Mouse (Mus musculus) MEL (cell line): ENCODE data around the gene Lpar3. TPM values are rescaled to one million over a fixed set of nuclear protein-coding genes. Genes with fewer than 3 reads are reported as not detected.

ENCODE experiments used
- DNase-seq: peaks from one replicate; pipeline ENCODE4 v3.0.0; 2011; ENCODE audit warnings: low read depth, low spot score
- H3K27ac ChIP-seq: 2 replicates; pipeline ENCODE4 v1.5.1; 2012; ENCODE audit warnings: low read depth, mild to moderate bottlenecking, control low read depth, low read length, moderate library complexity; ENCODE audit not compliant: control insufficient read depth
- H3K27me3 ChIP-seq, 2 experiments: fragments of 150-350 bp in 1 of 2; sonication (generic) in 1 of 2; 2 replicates each; pipeline ENCODE4 v1.6.1; 2012; ENCODE audit warnings: low read length in 2 of 2, mild to moderate bottlenecking in 2 of 2, improper control_type of control experiment in 1 of 2, moderate library complexity in 1 of 2; ENCODE audit not compliant: insufficient read depth in 2 of 2, control insufficient read depth in 1 of 2
- H3K36me3 ChIP-seq, 2 experiments: 2 replicates each; pipeline ENCODE4 v1.6.1; 2012 to 2014; ENCODE audit warnings: low read length in 2 of 2, improper control_type of control experiment in 1 of 2, inconsistent platforms in 1 of 2, mild to moderate bottlenecking in 1 of 2; ENCODE audit not compliant: insufficient read depth in 2 of 2, control insufficient read depth in 1 of 2
- H3K4me1 ChIP-seq, 2 experiments: fragments of 150-350 bp in 1 of 2; sonication (generic) in 1 of 2; 2 replicates each; pipeline ENCODE4 v1.6.1; 2012; ENCODE audit warnings: low read length in 2 of 2, improper control_type of control experiment in 1 of 2, mild to moderate bottlenecking in 1 of 2; ENCODE audit not compliant: insufficient read depth in 2 of 2, control insufficient read depth in 1 of 2
- H3K4me3 ChIP-seq, 2 experiments: fragments of 150-350 bp in 1 of 2; sonication (generic) in 1 of 2; 2 replicates each; pipeline ENCODE4 v1.5.1; 2012; ENCODE audit warnings: low read depth in 2 of 2, low read length in 2 of 2, mild to moderate bottlenecking in 2 of 2, moderate library complexity in 2 of 2, control low read depth in 1 of 2, improper control_type of control experiment in 1 of 2; ENCODE audit not compliant: control insufficient read depth in 1 of 2, insufficient read depth in 1 of 2
- H3K79me2 ChIP-seq: 2 replicates; pipeline ENCODE4 v1.6.1; 2012; ENCODE audit warnings: mild to moderate bottlenecking, low read length, moderate library complexity; ENCODE audit not compliant: control insufficient read depth, poor library complexity, insufficient read depth
- H3K9ac ChIP-seq: 2 replicates; pipeline ENCODE4 v1.6.1; 2012; ENCODE audit warnings: low read depth, mild to moderate bottlenecking, control low read depth, low read length, moderate library complexity; ENCODE audit not compliant: control insufficient read depth, poor library complexity, severe bottlenecking
- H3K9me3 ChIP-seq: fragments of 150-350 bp; sonication (generic); replicated peaks from 2 replicates; pipeline ENCODE4 v1.6.1; 2012; ENCODE audit warnings: mild to moderate bottlenecking, low read length, improper control_type of control experiment, moderate library complexity; ENCODE audit not compliant: insufficient read depth
- CHD2 ChIP-seq: IDR thresholded peaks from 2 replicates; pipeline ENCODE4 v1.6.1; 2011; ENCODE audit warnings: low read length, improper control_type of control experiment
- CTCF ChIP-seq, 3 experiments: IDR thresholded peaks in 2 of 3; conservative IDR thresholded peaks in 1 of 3; 2 replicates each; pipeline ENCODE4 v1.5.1; 2011 to 2012; ENCODE audit warnings: low read length in 3 of 3, low read depth in 2 of 3, mild to moderate bottlenecking in 2 of 3, improper control_type of control experiment in 1 of 3, inconsistent platforms in 1 of 3, mixed read lengths in 1 of 3, moderate library complexity in 1 of 3; ENCODE audit not compliant: control insufficient read depth in 1 of 3, insufficient read depth in 1 of 3, poor library complexity in 1 of 3, severe bottlenecking in 1 of 3
- E2F4 ChIP-seq: IDR thresholded peaks from 2 replicates; pipeline ENCODE4 v1.6.1; 2011; ENCODE audit warnings: low read depth, low read length, improper control_type of control experiment, borderline replicate concordance
- ETS1 ChIP-seq: IDR thresholded peaks from 2 replicates; pipeline ENCODE4 v1.6.1; 2012; ENCODE audit warnings: low read depth, mild to moderate bottlenecking, inconsistent platforms, low read length, improper control_type of control experiment, moderate library complexity
- GATA1 ChIP-seq: IDR thresholded peaks from 2 replicates; pipeline ENCODE4 v1.6.1; 2011; ENCODE audit warnings: low read depth, low read length, improper control_type of control experiment
- KAT2A ChIP-seq: conservative IDR thresholded peaks from 2 replicates; pipeline ENCODE4 v1.6.1; 2012; ENCODE audit warnings: low read depth, low read length, improper control_type of control experiment, inconsistent platforms
- MAX ChIP-seq: IDR thresholded peaks from 2 replicates; pipeline ENCODE4 v1.6.1; 2011; ENCODE audit warnings: low read length, improper control_type of control experiment
- MAZ ChIP-seq: IDR thresholded peaks from 2 replicates; pipeline ENCODE4 v1.6.1; 2012; ENCODE audit warnings: low read depth, mild to moderate bottlenecking, inconsistent platforms, low read length, improper control_type of control experiment
- MEF2A ChIP-seq: IDR thresholded peaks from 2 replicates; pipeline ENCODE4 v1.6.1; 2014; ENCODE audit warnings: low read depth, mild to moderate bottlenecking, inconsistent platforms, low read length, improper control_type of control experiment; ENCODE audit not compliant: poor library complexity, insufficient replicate concordance, severe bottlenecking; ENCODE audit errors: extremely low read depth
- MYB ChIP-seq: IDR thresholded peaks from 2 replicates; pipeline ENCODE4 v1.6.1; 2011; ENCODE audit warnings: mild to moderate bottlenecking, low read depth, low read length, improper control_type of control experiment
- NELFE ChIP-seq: IDR thresholded peaks from 2 replicates; pipeline ENCODE4 v1.6.1; 2011; ENCODE audit warnings: low read depth, low read length, improper control_type of control experiment
- POLR2A ChIP-seq, 2 experiments: IDR thresholded peaks; 2 replicates each; pipeline ENCODE4 v1.6.1; 2011 to 2012; ENCODE audit warnings: low read length in 2 of 2, mild to moderate bottlenecking in 2 of 2, control low read depth in 1 of 2, improper control_type of control experiment in 1 of 2, low read depth in 1 of 2, moderate library complexity in 1 of 2; ENCODE audit not compliant: control insufficient read depth in 1 of 2, insufficient read depth in 1 of 2, poor library complexity in 1 of 2
- POLR2AphosphoS2 ChIP-seq: IDR thresholded peaks from 2 replicates; pipeline ENCODE4 v1.6.1; 2011; ENCODE audit warnings: low read length, improper control_type of control experiment
- POLR2AphosphoS5 ChIP-seq: IDR thresholded peaks from 2 replicates; pipeline ENCODE4 v1.6.1; 2012; ENCODE audit warnings: low read depth, borderline replicate concordance, mild to moderate bottlenecking, inconsistent platforms, low read length, moderate library complexity, mixed read lengths
- RAD21 ChIP-seq: IDR thresholded peaks from 2 replicates; pipeline ENCODE4 v1.6.1; 2011; ENCODE audit warnings: mild to moderate bottlenecking, low read depth, low read length, improper control_type of control experiment
- RCOR1 ChIP-seq: IDR thresholded peaks from 2 replicates; pipeline ENCODE4 v1.6.1; 2012; ENCODE audit warnings: low read depth, mild to moderate bottlenecking, inconsistent platforms, low read length, improper control_type of control experiment
- SIN3A ChIP-seq: IDR thresholded peaks from 2 replicates; pipeline ENCODE4 v1.6.1; 2012; ENCODE audit warnings: low read length, improper control_type of control experiment, inconsistent platforms
- SMC3 ChIP-seq: IDR thresholded peaks from 2 replicates; pipeline ENCODE4 v1.6.1; 2011; ENCODE audit warnings: low read depth, low read length, improper control_type of control experiment
- UBTF ChIP-seq: IDR thresholded peaks from 2 replicates; pipeline ENCODE4 v1.6.1; 2012; ENCODE audit warnings: low read depth, mild to moderate bottlenecking, inconsistent platforms, low read length, improper control_type of control experiment, moderate library complexity, borderline replicate concordance; ENCODE audit not compliant: insufficient read depth
- USF1 ChIP-seq: IDR thresholded peaks from 2 replicates; pipeline ENCODE4 v1.6.1; 2014; ENCODE audit warnings: low read depth, mild to moderate bottlenecking, inconsistent platforms, low read length, improper control_type of control experiment, moderate library complexity
- USF2 ChIP-seq, 2 experiments: IDR thresholded peaks; 2 replicates each; pipeline ENCODE4 v1.6.1; 2011 to 2012; ENCODE audit warnings: improper control_type of control experiment in 2 of 2, low read length in 2 of 2, borderline replicate concordance in 1 of 2, inconsistent platforms in 1 of 2, low read depth in 1 of 2, mild to moderate bottlenecking in 1 of 2; ENCODE audit not compliant: insufficient read depth in 1 of 2
- ZC3H11A ChIP-seq: IDR thresholded peaks from 2 replicates; pipeline ENCODE4 v1.6.1; 2012; ENCODE audit warnings: low read depth, mild to moderate bottlenecking, inconsistent platforms, low read length, improper control_type of control experiment
- ZKSCAN1 ChIP-seq: IDR thresholded peaks from 2 replicates; pipeline ENCODE4 v1.6.1; 2012; ENCODE audit warnings: low read depth, mild to moderate bottlenecking, inconsistent platforms, low read length, improper control_type of control experiment, moderate library complexity
- ZMIZ1 ChIP-seq: IDR thresholded peaks from 2 replicates; pipeline ENCODE4 v1.6.1; 2012; ENCODE audit warnings: low read depth, mild to moderate bottlenecking, inconsistent platforms, low read length, improper control_type of control experiment, moderate library complexity
- polyA plus RNA-seq, 2 experiments: library from polyadenylated mRNA; stranded (reverse) in 1 of 2; unstranded in 1 of 2; fragments of >175 nt in 1 of 2; fragments of >200 nt in 1 of 2; gene quantifications; 2 replicates each; pipeline versions ENCODE4 v1.2.1 to v1.2.4; 2012; ENCODE audit warnings: low replicate concordance in 2 of 2, low read depth in 1 of 2; ENCODE audit not compliant: insufficient read length in 2 of 2, insufficient read depth in 1 of 2, missing spikeins in 1 of 2
- total RNA-seq: library from RNA; depleted of rRNA; stranded (reverse); fragments of 300-350 nt; gene quantifications from 2 replicates; pipeline ENCODE4 v1.2.3, GENCODE M21; 2012

The Lpar3 gene
- total and polyA plus RNA-seq, 3 experiments, result not detected

DNA sequence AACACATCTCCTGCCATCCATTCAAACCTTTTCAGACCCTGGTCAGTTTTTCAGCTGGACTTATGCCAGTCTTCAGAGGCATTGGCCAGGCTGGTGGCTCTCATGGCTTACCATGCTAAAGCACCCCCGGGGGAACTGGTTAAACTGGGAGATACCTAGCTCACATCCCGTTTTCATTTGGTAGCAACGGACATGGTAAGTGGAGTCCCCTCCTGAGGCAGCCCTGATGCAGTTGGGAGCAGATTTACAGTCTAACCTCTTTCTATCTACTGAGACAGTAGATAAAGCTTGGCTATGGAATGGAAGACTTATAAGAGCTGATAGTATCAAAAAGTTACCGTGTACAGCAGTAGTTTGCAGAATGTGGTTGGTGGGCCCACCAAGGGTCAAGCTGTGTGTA is 56.2 kb downstream of the Lpar3 start:
- TF ChIP-seq NELFE (no peak), SMC3 (no peak), ZC3H11A (no peak), KAT2A (no peak), MAZ (no peak), ETS1 (no peak), MEF2A (no peak), POLR2AphosphoS2 (no peak), UBTF (no peak), RCOR1 (no peak), ZMIZ1 (no peak), MAX (no peak), ZKSCAN1 (no peak), POLR2AphosphoS5 (no peak), USF1 (no peak)
- no peaks in the 10 kb centered on the region for H3K9me3 ChIP-seq
- H3K36me3 ChIP-seq, result no peaks in the 10 kb centered on the region
- no peak overlapping the region for H3K4me3 ChIP-seq
- H3K9ac ChIP-seq, result no peak overlapping the region
- H3K27me3 ChIP-seq, result peaks cover 0 to 3% of the 10 kb centered on the region in 2 experiments; a peak in 2 of 4 replicates
- H3K4me1 ChIP-seq, result no peaks in the 10 kb centered on the region
- no peak overlapping the region for H3K27ac ChIP-seq
- no peaks in the 10 kb centered on the region for H3K79me2 ChIP-seq
- no peak for DNase-seq

DNA sequence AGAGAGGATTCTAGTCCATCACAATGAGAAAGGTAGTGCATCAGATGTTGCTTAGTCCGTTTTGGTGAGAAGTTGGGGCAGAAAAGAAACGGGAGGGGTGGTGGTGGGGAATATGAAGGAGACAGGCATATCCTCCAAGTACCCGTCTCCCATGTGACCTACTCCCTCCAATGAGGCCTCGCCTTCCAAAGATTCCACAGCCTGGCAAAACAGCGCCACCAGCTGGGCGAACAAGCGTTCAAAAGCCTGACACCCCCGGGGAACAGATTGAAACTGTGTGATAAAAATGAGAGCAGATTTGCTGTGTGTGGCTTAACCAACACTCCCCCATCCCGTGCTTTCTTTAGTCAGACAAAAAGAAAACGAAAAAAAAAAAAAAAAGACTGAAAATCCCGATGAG is 56.7 kb downstream of the Lpar3 start:
- no peak overlapping the region for H3K4me3 ChIP-seq
- H3K9me3 ChIP-seq, result no peaks in the 10 kb centered on the region
- H3K4me1 ChIP-seq, result no peaks in the 10 kb centered on the region
- H3K36me3 ChIP-seq, result no peaks in the 10 kb centered on the region
- no peak overlapping the region for H3K9ac ChIP-seq
- no peak overlapping the region for H3K27ac ChIP-seq
- DNase-seq, result peak; percentile 28
- H3K27me3 ChIP-seq, result peaks cover 0 to 3% of the 10 kb centered on the region in 2 experiments; a peak in 2 of 4 replicates
- no peak for TF ChIP-seq MYB
- no peak for TF ChIP-seq MEF2A
- no peak for TF ChIP-seq E2F4
- peak; percentile 22 for TF ChIP-seq RAD21
- TF ChIP-seq ETS1, result no peak
- peak; percentile 11 to 58 (median 50); a peak in 4 of 6 replicates for TF ChIP-seq CTCF (IDR thresholded peaks at IDR 0.05 in 2 of 3, conservative IDR thresholded peaks at IDR 0.05 in 1 of 3; ENCODE audit: control insufficient read depth in 1 of 3, insufficient read depth in 1 of 3, low read depth in 2 of 3, low read length in 3 of 3, poor library complexity in 1 of 3, severe bottlenecking in 1 of 3)
- no peak for TF ChIP-seq RCOR1
- TF ChIP-seq SIN3A, result no peak
- TF ChIP-seq USF2 (IDR thresholded peaks at IDR 0.05; ENCODE audit: borderline replicate concordance in 1 of 2, insufficient read depth in 1 of 2, low read depth in 1 of 2, low read length in 2 of 2), result no peak
- no peak for TF ChIP-seq CHD2
- TF ChIP-seq MAZ, result no peak
- no peak for TF ChIP-seq GATA1
- TF ChIP-seq POLR2A (IDR thresholded peaks at IDR 0.05; ENCODE audit: control insufficient read depth in 1 of 2, insufficient read depth in 1 of 2, low read depth in 1 of 2, low read length in 2 of 2, poor library complexity in 1 of 2), result no peak
- TF ChIP-seq KAT2A, result no peak
- peak; percentile 47 for TF ChIP-seq SMC3
- no peak for TF ChIP-seq UBTF
- TF ChIP-seq USF1, result peak; percentile 82
- no peak for TF ChIP-seq ZKSCAN1
- no peaks in the 10 kb centered on the region for H3K79me2 ChIP-seq
